Comparison of ENCODE assay signal across 8 mouse cellular contexts in the genomic region with DNA sequence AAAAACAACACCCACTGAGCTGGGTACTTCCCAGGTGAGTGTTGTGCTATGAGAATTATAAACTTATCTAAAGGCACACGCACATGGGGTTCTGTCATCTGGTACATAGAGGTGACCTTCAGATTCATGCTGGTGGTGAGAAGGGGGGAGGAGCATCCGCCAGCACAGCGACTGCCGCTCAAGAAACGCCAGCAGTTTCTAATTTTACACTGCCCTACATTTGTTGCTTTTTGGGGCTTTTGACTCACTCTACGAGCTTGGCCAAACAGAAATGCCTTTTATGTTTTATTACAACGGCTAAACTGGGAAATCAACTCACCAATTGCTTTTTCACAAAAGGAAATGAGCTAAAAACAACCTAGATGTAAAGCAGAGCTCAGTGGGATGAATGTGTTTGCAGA. TPM values are rescaled to one million over a fixed set of nuclear protein-coding genes. Genes with fewer than 3 reads are reported as not detected.
DNase-seq lines count a peak whose midpoint lies in the region; TF ChIP-seq lines count a peak whose summit lies in the region.

No protein-coding gene starts in this region.

- no peak overlapping the region for H3K4me3 ChIP-seq in testis, adult 2 months (ENCODE audit: control insufficient read depth, low read depth, low read length)

- no peak for TF ChIP-seq POLR2A in testis, adult 2 months (IDR thresholded peaks at IDR 0.05; ENCODE audit: control insufficient read depth, low read depth, low read length)

- peak; percentile 53 for DNase-seq in gastrocnemius, adult 18-20 months (ENCODE audit: low spot score)
- DNase-seq in gastrocnemius, postnatal 4 days (ENCODE audit: low spot score in 2 of 2), result no peak
- DNase-seq in testis, postnatal 14 days (ENCODE audit: low spot score), result no peak
- DNase-seq in gastrocnemius, postnatal 25 days, result peak; percentile 22
- peak; percentile 49 to 87 for DNase-seq in left cerebral cortex, postnatal 25 days (ENCODE audit: low spot score in 2 of 2)
- DNase-seq in skeletal muscle tissue, adult 2 months (ENCODE audit: low read depth, low spot score), result peak; percentile 56
- no peak for DNase-seq in urinary bladder, postnatal 10 days (ENCODE audit: low spot score)

- intact Hi-C loops in left cerebral cortex, postnatal 25 days (cut with DNase I), result no loop called here

- no peaks in the 10 kb centered on the region for H3K36me3 ChIP-seq in testis, adult 2 months (ENCODE audit: control insufficient read depth, insufficient read depth, low read length)

- TF ChIP-seq CTCF in testis, adult 2 months (IDR thresholded peaks at IDR 0.05; ENCODE audit: control insufficient read depth, insufficient read depth, insufficient replicate concordance, low read depth, low read length), result no peak

- no peaks in the 10 kb centered on the region for H3K4me1 ChIP-seq in testis, adult 2 months (ENCODE audit: control insufficient read depth, insufficient read depth, low read length)

- H3K27me3 ChIP-seq in testis, adult 2 months (ENCODE audit: control insufficient read depth, insufficient read depth, low read length), result no peaks in the 10 kb centered on the region

- H3K27ac ChIP-seq in testis, adult 2 months (ENCODE audit: control insufficient read depth, insufficient read depth, low read depth, low read length), result peak overlapping the region; percentile 11; the same call in 1 of the 2 replicates

RNA-seq across cellular contexts. Expression of gene Rnft1, which starts 11.7 kb away (rescaled TPM):
- 10 to 100 TPM; 40.0 to 45.0 TPM for total RNA-seq in gastrocnemius, adult 18-20 months (2021)
- total RNA-seq in gastrocnemius, postnatal 4 days (2021), result 10 to 100 TPM; 38.1 to 40.2 TPM
- 24.6 and 25.1 TPM in 2 replicates for polyA plus RNA-seq in testis, adult 2 months (2012; rRNA removed)
- total RNA-seq in gastrocnemius, postnatal 25 days (2021), result 10 to 100 TPM; 41.5 to 48.9 TPM
- 10 to 100 TPM; 29.4 to 31.4 TPM for total RNA-seq in left cerebral cortex, postnatal 25 days (2021)

Comparison
In these comparisons a context has a peak if more than half of its experiments do, and no peak if none do; other contexts are left out.
1. DNase-seq: peak in gastrocnemius, adult 18-20 months (single experiment), gastrocnemius, postnatal 25 days (single experiment), left cerebral cortex, postnatal 25 days (2 of 2) and skeletal muscle tissue, adult 2 months (single experiment); none in gastrocnemius, postnatal 4 days (0 of 2), testis, postnatal 14 days (single experiment) and urinary bladder, postnatal 10 days (single experiment).